Mouse (Mus musculus): ENCODE measurements around the gene Sirt4. TPM values are rescaled to one million over a fixed set of nuclear protein-coding genes. Genes with fewer than 3 reads are reported as not detected.
A peak's percentile ranks its signal among the peaks of the same experiment; 100 is the strongest.
"Not testable (repeated sequence)": the region's sequence is repeated elsewhere in the genome, so short reads cannot be mapped to it uniquely, and the experiment has no call there.

Sirt4 gene
- total and polyA plus RNA-seq, 2 experiments from 2014 or later: 20.2 to 33.7 TPM

GRCm38 (mm10) chr5:115444130-115444529 is 40.4 kb downstream of the Sirt4 start:
- ATAC-seq: no peak
- WGBS: 75% methylated on average over 11 of the region's 11 CpGs
- Histone ChIP-seq H3K4me3 (ENCODE audit: low read length) (no peak overlapping the region), H3K27ac (no peak overlapping the region), H3K9me3 (ENCODE audit: low read length) (no peaks in the 10 kb centered on the region), H3K27me3 (ENCODE audit: insufficient read depth, low read length) (no peaks in the 10 kb centered on the region), H3K4me2 (ENCODE audit: low read depth, low read length) (no peak overlapping the region), H3K36me3 (ENCODE audit: insufficient read depth, low read length) (peaks cover 27% of the 10 kb centered on the region), H3K9ac (replicated peaks; ENCODE audit: low read length) (no peak overlapping the region), H3K4me1 (ENCODE audit: insufficient read depth, low read length) (no peaks in the 10 kb centered on the region)
- TF ChIP-seq CTCF (IDR thresholded peaks at IDR 0.05; ENCODE audit: low read depth): no peak
- DNase-seq (ENCODE audit: low spot score): no peak

- H3K4me2 ChIP-seq (ENCODE audit: low read depth, low read length); H3K4me3 ChIP-seq (ENCODE audit: low read length); H3K9me3 ChIP-seq (ENCODE audit: low read length); H3K27ac ChIP-seq; ATAC-seq; H3K27me3 ChIP-seq (ENCODE audit: insufficient read depth, low read length); H3K9ac ChIP-seq (replicated peaks; ENCODE audit: low read length): not testable (repeated sequence)
- DNase-seq (ENCODE audit: low spot score): peak; percentile 15
- peaks cover 10% of the 10 kb centered on the region for H3K4me1 ChIP-seq (ENCODE audit: insufficient read depth, low read length)
- peaks cover 27% of the 10 kb centered on the region for H3K36me3 ChIP-seq (ENCODE audit: insufficient read depth, low read length)
- peak; percentile 74 for TF ChIP-seq CTCF (IDR thresholded peaks at IDR 0.05; ENCODE audit: low read depth)
- 73% methylated on average over 5 of the region's 5 CpGs for WGBS
These were observed 41.9 kb downstream of the Sirt4 start for GRCm38 (mm10) chr5:115442663-115443062.

- H3K4me3 ChIP-seq (ENCODE audit: low read length): no peak overlapping the region
- H3K9me3 ChIP-seq (ENCODE audit: low read length): no peaks in the 10 kb centered on the region
- peak; percentile 32 for ATAC-seq
- H3K4me2 ChIP-seq (ENCODE audit: low read depth, low read length): no peak overlapping the region
- no peak overlapping the region for H3K27ac ChIP-seq
- peaks cover 22% of the 10 kb centered on the region for H3K36me3 ChIP-seq (ENCODE audit: insufficient read depth, low read length)
- DNase-seq (ENCODE audit: low spot score): peak; percentile 92
- H3K27me3 ChIP-seq (ENCODE audit: insufficient read depth, low read length): no peaks in the 10 kb centered on the region
- no peak overlapping the region for H3K9ac ChIP-seq (replicated peaks; ENCODE audit: low read length)
- peak; percentile 91 for TF ChIP-seq CTCF (IDR thresholded peaks at IDR 0.05; ENCODE audit: low read depth)
- peaks cover 21% of the 10 kb centered on the region for H3K4me1 ChIP-seq (ENCODE audit: insufficient read depth, low read length)
- 22% methylated on average over 14 of the region's 14 CpGs for WGBS
These were observed 43.2 kb downstream of the Sirt4 start for GRCm38 (mm10) chr5:115441205-115441849.

GRCm38 (mm10) chr5:115438667-115439066 is 45.9 kb downstream of the Sirt4 start:
- peak; percentile 12 for DNase-seq (ENCODE audit: low spot score)
- Histone ChIP-seq H3K4me2 (ENCODE audit: low read depth, low read length) (no peak overlapping the region), H3K4me3 (ENCODE audit: low read length) (no peak overlapping the region), H3K4me1 (ENCODE audit: insufficient read depth, low read length) (peaks cover 44% of the 10 kb centered on the region), H3K27me3 (ENCODE audit: insufficient read depth, low read length) (no peaks in the 10 kb centered on the region), H3K27ac (0 out of 2 replicates have a peak overlapping the region, but pooled peaks have one; percentile 98), H3K9me3 (ENCODE audit: low read length) (no peaks in the 10 kb centered on the region), H3K36me3 (ENCODE audit: insufficient read depth, low read length) (no peaks in the 10 kb centered on the region), H3K9ac (replicated peaks; ENCODE audit: low read length) (no peak overlapping the region)
- ATAC-seq: no peak
- WGBS: 21% methylated on average over 6 of the region's 7 CpGs
- no peak for TF ChIP-seq CTCF (IDR thresholded peaks at IDR 0.05; ENCODE audit: low read depth)

GRCm38 (mm10) chr5:115437945-115438315 is 46.6 kb downstream of the Sirt4 start:
- TF ChIP-seq CTCF (IDR thresholded peaks at IDR 0.05; ENCODE audit: low read depth): no peak
- no peaks in the 10 kb centered on the region for H3K9me3 ChIP-seq (ENCODE audit: low read length)
- H3K4me3 ChIP-seq (ENCODE audit: low read length): no peak overlapping the region
- H3K4me2 ChIP-seq (ENCODE audit: low read depth, low read length): 0 out of 2 replicates have a peak overlapping the region, but pooled peaks have one; percentile 4
- no peak for ATAC-seq
- H3K27me3 ChIP-seq (ENCODE audit: insufficient read depth, low read length): no peaks in the 10 kb centered on the region
- WGBS: 11% methylated on average over 2 of the region's 2 CpGs
- no peaks in the 10 kb centered on the region for H3K36me3 ChIP-seq (ENCODE audit: insufficient read depth, low read length)
- H3K27ac ChIP-seq: peak overlapping the region; percentile 98
- peaks cover 48% of the 10 kb centered on the region for H3K4me1 ChIP-seq (ENCODE audit: insufficient read depth, low read length)
- no peak overlapping the region for H3K9ac ChIP-seq (replicated peaks; ENCODE audit: low read length)
- peak; percentile 30 for DNase-seq (ENCODE audit: low spot score)

- Histone ChIP-seq H3K36me3 (ENCODE audit: insufficient read depth, low read length) (no peaks in the 10 kb centered on the region), H3K4me1 (ENCODE audit: insufficient read depth, low read length) (peaks cover 53% of the 10 kb centered on the region), H3K9me3 (ENCODE audit: low read length) (no peaks in the 10 kb centered on the region), H3K4me3 (ENCODE audit: low read length) (no peak overlapping the region), H3K27me3 (ENCODE audit: insufficient read depth, low read length) (no peaks in the 10 kb centered on the region), H3K27ac (peak overlapping the region; percentile 98), H3K9ac (replicated peaks; ENCODE audit: low read length) (no peak overlapping the region), H3K4me2 (ENCODE audit: low read depth, low read length) (peak overlapping the region; percentile 59)
- TF ChIP-seq CTCF (IDR thresholded peaks at IDR 0.05; ENCODE audit: low read depth): no peak
- 31% methylated on average over 7 of the region's 7 CpGs for WGBS
- ATAC-seq (no peak), DNase-seq (ENCODE audit: low spot score) (no peak)
These were observed 47.1 kb downstream of the Sirt4 start for GRCm38 (mm10) chr5:115437242-115437944.
